Mouse (Mus musculus): ENCODE measurements around the gene Gm19684.
"Not testable (repeated sequence)": the region's sequence is repeated elsewhere in the genome, so short reads cannot be mapped to it uniquely, and the experiment has no call there.

Gm19684 gene

GRCm38 (mm10) chr17:36121352-36122020, at the start of gene Gm19684:
Gm19684 (plus strand) TSS chr17:36121678.
- peak; percentile 74 for DNase-seq

- not testable (repeated sequence) for DNase-seq
Measured at GRCm38 (mm10) chr17:36081901-36082300, 39.6 kb upstream of the Gm19684 start.

GRCm38 (mm10) chr17:36082519-36083232, 38.8 kb upstream of the Gm19684 start:
- DNase-seq, result not testable (repeated sequence)

- peak; percentile 50 for DNase-seq
Measured at GRCm38 (mm10) chr17:36083266-36083869, 38.1 kb upstream of the Gm19684 start.

GRCm38 (mm10) chr17:36083870-36084451, 37.5 kb upstream of the Gm19684 start:
- DNase-seq, result no peak

- DNase-seq, result not testable (repeated sequence)
Measured at GRCm38 (mm10) chr17:36085976-36086375, 35.5 kb upstream of the Gm19684 start.

GRCm38 (mm10) chr17:36091933-36092332, 29.5 kb upstream of the Gm19684 start:
- not testable (repeated sequence) for DNase-seq

- DNase-seq, result not testable (repeated sequence)
Measured at GRCm38 (mm10) chr17:36092520-36092919, 29.0 kb upstream of the Gm19684 start.

- DNase-seq, result no peak
Measured at GRCm38 (mm10) chr17:36093936-36094335, 27.5 kb upstream of the Gm19684 start.

- not testable (repeated sequence) for DNase-seq
Measured at GRCm38 (mm10) chr17:36099603-36100002, 21.9 kb upstream of the Gm19684 start.

- not testable (repeated sequence) for DNase-seq
Measured at GRCm38 (mm10) chr17:36102091-36102490, 19.4 kb upstream of the Gm19684 start.

- DNase-seq, result not testable (repeated sequence)
Measured at GRCm38 (mm10) chr17:36110129-36110528, 11.3 kb upstream of the Gm19684 start.

GRCm38 (mm10) chr17:36110641-36111509, 10.6 kb upstream of the Gm19684 start:
- peak; percentile 10 for DNase-seq

GRCm38 (mm10) chr17:36111510-36111868, 10.0 kb upstream of the Gm19684 start:
- peak; percentile 54 for DNase-seq

GRCm38 (mm10) chr17:36113979-36114593, 7.4 kb upstream of the Gm19684 start:
- peak; percentile 41 for DNase-seq

- DNase-seq, result not testable (repeated sequence)
Measured at GRCm38 (mm10) chr17:36116545-36116944, 4.9 kb upstream of the Gm19684 start.

GRCm38 (mm10) chr17:36120839-36121238, 639 bp upstream of the Gm19684 start:
- not testable (repeated sequence) for DNase-seq

GRCm38 (mm10) chr17:36124111-36124510, 2.6 kb downstream of the Gm19684 start:
- not testable (repeated sequence) for DNase-seq

GRCm38 (mm10) chr17:36128525-36128924, 7.0 kb downstream of the Gm19684 start:
- not testable (repeated sequence) for DNase-seq

GRCm38 (mm10) chr17:36128968-36129817, 7.7 kb downstream of the Gm19684 start, which contains the start of gene Gm7030:
Gm7030 (minus strand) TSS chr17:36129425.
- peak; percentile 40 for DNase-seq
